Mouse (Mus musculus) testis, adult 2 months (tissue): ENCODE data around the gene Tmc1.

ENCODE experiments used
- CTCF ChIP-seq: fragments of 200-500 bp; IDR thresholded peaks from 2 replicates; pipeline ENCODE4 v1.5.1; 2012; ENCODE audit warnings: low read depth, mild to moderate bottlenecking, inconsistent platforms, low read length, moderate library complexity; ENCODE audit not compliant: control insufficient read depth, insufficient read depth, insufficient replicate concordance
- POLR2A ChIP-seq: fragments of 200-500 bp; IDR thresholded peaks from 2 replicates; pipeline ENCODE4 v1.6.1; 2012; ENCODE audit warnings: low read depth, mild to moderate bottlenecking, inconsistent platforms, low read length, moderate library complexity; ENCODE audit not compliant: control insufficient read depth

DNA sequence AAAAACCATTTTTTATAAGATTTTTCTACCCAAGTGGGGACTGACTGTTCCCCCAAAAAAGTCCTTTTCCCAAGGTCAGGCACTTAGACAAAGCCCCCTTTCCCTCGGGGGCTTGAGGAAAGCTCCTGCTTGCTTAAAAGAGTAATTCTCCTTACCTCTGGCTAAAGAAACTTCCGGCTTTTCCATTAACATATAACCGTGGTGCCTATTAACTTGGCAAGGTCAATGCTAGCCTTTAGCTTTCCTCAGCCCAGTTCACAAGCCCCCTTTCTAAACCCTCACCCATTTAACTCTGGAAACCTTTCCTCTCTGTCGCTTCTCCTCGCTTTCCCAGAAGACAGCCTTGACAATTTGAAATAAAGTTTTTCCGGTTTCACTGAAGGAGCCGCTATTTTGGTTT, 29.7 kb downstream of the Tmc1 start:
- no peak for TF ChIP-seq POLR2A
- TF ChIP-seq CTCF = no peak
